Mouse (Mus musculus) forebrain, embryonic 15.5 days (tissue): Measurements from ENCODE around the gene Hoxa3. TPM values are rescaled to one million over a fixed set of nuclear protein-coding genes. Genes with fewer than 3 reads are reported as not detected.

ENCODE experiments used
- ATAC-seq: fragments of 200-750 bp; cut with Nextera tagmentation; replicated peaks from 2 replicates; pipeline ENCODE4 v1.8.0; 2017; ENCODE audit warnings: mild to moderate bottlenecking, moderate TSS enrichment, moderate library complexity
- H3K27ac ChIP-seq: fragments of 300-500 bp; sonication (generic); replicated peaks from 2 replicates; pipeline ENCODE4 v1.5.1; 2015; ENCODE audit warnings: mild to moderate bottlenecking, inconsistent platforms
- H3K27me3 ChIP-seq: fragments of 300-500 bp; sonication (generic); 2 replicates; pipeline ENCODE4 v1.6.1; 2015; ENCODE audit warnings: inconsistent platforms
- H3K36me3 ChIP-seq: fragments of 300-500 bp; sonication (generic); 2 replicates; pipeline ENCODE4 v1.6.1; 2015; ENCODE audit warnings: mild to moderate bottlenecking, inconsistent platforms
- H3K4me1 ChIP-seq: fragments of 300-500 bp; sonication (generic); 2 replicates; pipeline ENCODE4 v1.6.1; 2015; ENCODE audit warnings: inconsistent platforms
- H3K4me2 ChIP-seq: fragments of 300-500 bp; sonication (generic); replicated peaks from 2 replicates; pipeline ENCODE4 v1.6.1; 2015; ENCODE audit warnings: mild to moderate bottlenecking, inconsistent platforms
- H3K4me3 ChIP-seq: fragments of 300-500 bp; sonication (generic); 2 replicates; pipeline ENCODE4 v1.5.1; 2015; ENCODE audit warnings: mild to moderate bottlenecking, inconsistent platforms
- H3K9ac ChIP-seq: fragments of 300-500 bp; sonication (generic); replicated peaks from 2 replicates; pipeline ENCODE4 v1.6.1; 2015; ENCODE audit warnings: mild to moderate bottlenecking, inconsistent platforms
- H3K9me3 ChIP-seq: fragments of 300-500 bp; sonication (generic); 2 replicates; pipeline ENCODE4 v1.6.1; 2016; ENCODE audit warnings: inconsistent platforms
- WGBS: fragments of 180-500 bp; shearing (Covaris S2); methylation state at CpG from one replicate; pipeline ENCODE4 v1.1.7; 2015; ENCODE audit warnings: mixed read lengths; 5-methylcytosine and 5-hydroxymethylcytosine counted together
- polyA plus RNA-seq: library from polyadenylated mRNA; unstranded; fragments of >200 nt; fragmentation: Nextera tagmentation; extraction: Ambion mirVana; gene quantifications from 2 replicates; pipeline ENCODE4 v1.2.1, GENCODE M21; 2015

The Hoxa3 gene
- polyA plus RNA-seq, 1 experiment from 2014 or later: not detected

DNA sequence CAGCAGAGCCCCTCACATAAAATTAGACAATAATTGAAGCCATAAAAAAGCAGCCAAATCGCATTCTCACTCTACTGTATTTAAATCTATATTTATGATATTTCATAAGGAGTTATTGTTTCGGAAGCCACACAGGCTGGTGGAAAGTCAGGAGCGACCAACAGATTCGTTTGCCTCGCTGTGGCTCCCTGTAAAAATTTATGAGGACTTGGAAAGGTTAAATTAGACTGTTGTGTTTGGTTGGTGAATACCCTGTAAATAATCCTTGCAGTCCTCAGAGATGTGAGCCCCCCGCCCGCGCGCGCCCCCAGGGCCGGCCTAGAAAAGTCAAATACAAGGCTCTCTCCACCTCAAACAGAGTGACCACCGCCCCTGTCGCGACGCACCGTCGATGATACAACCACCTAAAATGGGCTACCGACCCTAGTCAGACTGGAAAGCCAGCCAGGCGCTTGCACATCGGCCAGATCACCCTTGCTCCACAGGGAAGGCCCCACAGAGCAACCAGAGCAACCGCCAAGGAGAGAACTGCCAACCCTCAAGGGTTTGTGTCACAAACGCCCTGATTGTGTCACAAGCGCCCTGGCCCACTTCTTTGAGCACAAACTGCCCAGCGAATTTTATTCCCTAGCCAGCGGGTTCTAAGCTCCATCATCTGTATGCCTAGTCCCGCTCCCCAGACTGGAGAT, 13.6 kb upstream of the Hoxa3 start:
- Histone ChIP-seq H3K9me3 (no peaks in the 10 kb centered on the region), H3K9ac (no peak overlapping the region), H3K27me3 (peaks cover 96% of the 10 kb centered on the region), H3K4me3 (no peak overlapping the region), H3K27ac (no peak overlapping the region), H3K4me1 (peaks cover 1% of the 10 kb centered on the region; the same call in 1 of the 2 replicates), H3K36me3 (no peaks in the 10 kb centered on the region), H3K4me2 (no peak overlapping the region)
- WGBS: 3% methylated on average over 26 of the region's 26 CpGs
- ATAC-seq: no peak

GRCm38 (mm10) chr6:52225612-52226568, 12.8 kb upstream of the Hoxa3 start:
- 2% methylated on average over 69 of the region's 69 CpGs for WGBS
- no peak overlapping the region for H3K27ac ChIP-seq
- H3K27me3 ChIP-seq: peaks cover 98% of the 10 kb centered on the region

GRCm38 (mm10) chr6:52224895-52225611, 11.9 kb upstream of the Hoxa3 start:
- H3K36me3 ChIP-seq: no peaks in the 10 kb centered on the region
- no peaks in the 10 kb centered on the region for H3K9me3 ChIP-seq
- H3K27ac ChIP-seq: no peak overlapping the region
- peaks cover 7% of the 10 kb centered on the region for H3K4me1 ChIP-seq
- no peak overlapping the region for H3K9ac ChIP-seq
- H3K4me3 ChIP-seq: no peak overlapping the region
- ATAC-seq: no peak
- no peak overlapping the region for H3K4me2 ChIP-seq
- 2% methylated on average over 36 of the region's 36 CpGs for WGBS
- H3K27me3 ChIP-seq: peaks cover 98% of the 10 kb centered on the region

More at GRCm38 (mm10) chr6:52225612-52226568, 12.8 kb upstream of the Hoxa3 start:
- Histone ChIP-seq H3K4me1 (peaks cover 7% of the 10 kb centered on the region), H3K9ac (no peak overlapping the region), H3K36me3 (no peaks in the 10 kb centered on the region), H3K4me3 (no peak overlapping the region), H3K9me3 (no peaks in the 10 kb centered on the region), H3K4me2 (no peak overlapping the region)
- no peak for ATAC-seq

- H3K9ac ChIP-seq: no peak overlapping the region
- no peaks in the 10 kb centered on the region for H3K36me3 ChIP-seq
- peaks cover 98% of the 10 kb centered on the region for H3K27me3 ChIP-seq
- no peaks in the 10 kb centered on the region for H3K9me3 ChIP-seq
- H3K27ac ChIP-seq: no peak overlapping the region
- WGBS: 1% methylated on average over 24 of the region's 24 CpGs
- H3K4me2 ChIP-seq: no peak overlapping the region
- H3K4me1 ChIP-seq: peaks cover 7% of the 10 kb centered on the region
- no peak for ATAC-seq
- no peak overlapping the region for H3K4me3 ChIP-seq
Measured at GRCm38 (mm10) chr6:52223939-52224760, 11.0 kb upstream of the Hoxa3 start.

GRCm38 (mm10) chr6:52222729-52223128, 9.6 kb upstream of the Hoxa3 start:
- no peak overlapping the region for H3K9ac ChIP-seq
- H3K36me3 ChIP-seq: no peaks in the 10 kb centered on the region
- H3K27me3 ChIP-seq: peaks cover 100% of the 10 kb centered on the region
- no peak overlapping the region for H3K4me3 ChIP-seq
- H3K4me2 ChIP-seq: no peak overlapping the region
- 12% methylated on average over 13 of the region's 13 CpGs for WGBS
- peaks cover 7% of the 10 kb centered on the region for H3K4me1 ChIP-seq
- ATAC-seq: no peak
- H3K9me3 ChIP-seq: no peaks in the 10 kb centered on the region
- H3K27ac ChIP-seq: no peak overlapping the region

- peaks cover 12% of the 10 kb centered on the region for H3K4me1 ChIP-seq
- no peaks in the 10 kb centered on the region for H3K9me3 ChIP-seq
- H3K9ac ChIP-seq: no peak overlapping the region
- H3K4me3 ChIP-seq: peak overlapping the region; percentile 46
- 6% methylated on average over 21 of the region's 21 CpGs for WGBS
- no peaks in the 10 kb centered on the region for H3K36me3 ChIP-seq
- H3K4me2 ChIP-seq: peak overlapping the region; percentile 78
- ATAC-seq: no peak; the same call in 1 of the 2 replicates
- H3K27me3 ChIP-seq: peaks cover 100% of the 10 kb centered on the region
- H3K27ac ChIP-seq: no peak overlapping the region
Measured at GRCm38 (mm10) chr6:52221993-52222685, 9.0 kb upstream of the Hoxa3 start.

DNA sequence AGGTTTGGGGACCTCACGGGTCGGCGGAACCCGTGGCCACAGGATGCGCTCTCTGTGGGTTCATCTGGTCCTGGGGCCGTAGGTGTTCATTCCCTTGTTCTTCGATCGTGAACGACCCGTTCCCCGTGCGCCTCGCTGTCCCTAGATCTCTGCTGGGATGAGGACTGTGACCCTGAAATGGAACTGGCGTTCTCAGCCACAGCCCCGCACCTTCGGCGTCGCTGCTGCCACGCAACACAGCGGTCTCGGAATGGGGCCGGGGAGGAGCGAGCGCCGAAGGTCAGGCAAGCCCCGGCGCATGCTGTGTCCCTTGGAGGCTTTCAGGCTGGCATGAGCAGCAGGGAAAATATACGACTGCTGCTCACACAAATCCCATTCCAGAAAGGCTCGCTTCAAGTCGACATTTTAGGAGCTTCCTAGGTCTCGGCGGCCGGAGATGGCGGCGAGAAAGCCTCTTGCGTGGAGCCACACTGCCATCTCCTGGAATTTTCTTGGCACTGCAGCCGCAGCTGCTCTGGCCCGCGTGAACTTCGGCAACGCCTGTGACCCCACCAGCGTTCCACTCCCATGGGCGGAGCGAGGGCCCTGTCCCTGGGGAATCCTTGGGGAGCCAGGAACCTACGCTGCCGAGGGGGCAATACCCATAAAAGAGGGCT, 8.3 kb upstream of the Hoxa3 start, which contains the start of gene Hoxa7:
Hoxa7 (minus strand) TSS at position 518 of the 656 bp plus-strand sequence.
- Histone ChIP-seq H3K4me1 (peaks cover 17% of the 10 kb centered on the region), H3K4me2 (peak within 1 kb of the TSS; percentile 78), H3K27ac (no peak within 1 kb of the TSS), H3K27me3 (peaks cover 100% of the 10 kb centered on the region), H3K4me3 (peak within 1 kb of the TSS; percentile 46), H3K9ac (peak within 1 kb of the TSS; percentile 43), H3K36me3 (no peaks in the 10 kb centered on the region), H3K9me3 (no peaks in the 10 kb centered on the region)
- WGBS: 2% methylated on average over 46 of the region's 46 CpGs
- peak; percentile 53 for ATAC-seq

GRCm38 (mm10) chr6:52220865-52221310, 7.8 kb upstream of the Hoxa3 start:
- no peaks in the 10 kb centered on the region for H3K36me3 ChIP-seq
- H3K4me2 ChIP-seq: peak overlapping the region; percentile 78
- H3K4me1 ChIP-seq: peaks cover 17% of the 10 kb centered on the region
- no peak for ATAC-seq
- no peaks in the 10 kb centered on the region for H3K9me3 ChIP-seq
- H3K27ac ChIP-seq: no peak overlapping the region
- peaks cover 100% of the 10 kb centered on the region for H3K27me3 ChIP-seq
- no peak overlapping the region for H3K9ac ChIP-seq
- peak overlapping the region; percentile 46 for H3K4me3 ChIP-seq
- 8% methylated on average over 12 of the region's 12 CpGs for WGBS

DNA sequence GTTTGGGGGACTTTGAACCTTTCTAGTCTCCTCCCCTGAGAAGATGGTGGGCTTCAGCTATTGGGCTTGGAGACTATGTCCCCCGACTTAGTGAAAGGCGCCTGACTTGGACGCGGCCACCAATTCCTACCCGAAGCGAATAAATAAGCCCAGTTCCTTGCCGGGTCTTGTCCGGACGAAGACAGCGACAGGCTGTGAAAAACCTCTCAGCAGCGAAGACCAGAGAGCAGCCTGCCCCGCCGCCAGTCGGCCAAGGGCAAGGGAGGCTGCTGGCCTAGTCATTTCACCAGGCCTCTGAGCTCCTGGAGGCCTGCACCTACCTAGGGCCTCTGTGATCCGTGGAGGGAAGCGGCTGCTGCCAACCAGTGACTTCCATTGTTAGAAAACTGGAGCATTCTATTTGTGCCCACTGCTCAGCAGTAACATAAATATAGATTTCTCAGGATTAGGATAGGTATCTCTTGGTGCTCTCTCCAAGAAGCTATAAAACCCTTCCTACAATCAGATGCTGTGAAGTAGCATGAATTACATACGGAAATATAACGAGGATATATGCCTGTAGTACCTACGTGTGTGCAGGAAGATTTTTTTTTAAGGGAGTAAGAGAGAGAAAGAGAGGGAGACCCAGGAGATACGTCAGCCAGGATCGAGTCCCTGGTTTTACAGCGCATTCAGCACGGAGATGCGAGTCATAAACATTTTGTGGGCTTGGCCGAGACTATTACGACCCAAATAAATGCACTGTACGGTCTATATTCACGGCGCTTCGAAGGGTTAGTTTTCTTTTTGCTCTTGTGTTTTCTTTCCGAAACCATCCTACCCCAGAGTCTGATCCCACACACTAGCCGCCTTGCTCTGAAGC, 7.1 kb upstream of the Hoxa3 start:
- peaks cover 17% of the 10 kb centered on the region for H3K4me1 ChIP-seq
- no peak for ATAC-seq
- H3K4me2 ChIP-seq: no peak overlapping the region
- WGBS: 14% methylated on average over 32 of the region's 32 CpGs
- peaks cover 100% of the 10 kb centered on the region for H3K27me3 ChIP-seq
- H3K9me3 ChIP-seq: no peaks in the 10 kb centered on the region
- H3K9ac ChIP-seq: no peak overlapping the region
- H3K36me3 ChIP-seq: no peaks in the 10 kb centered on the region
- no peak overlapping the region for H3K4me3 ChIP-seq
- H3K27ac ChIP-seq: no peak overlapping the region
